Mouse (Mus musculus) embryonic facial prominence, embryonic 14.5 days (tissue): Measurements from ENCODE around the gene Npy1r. TPM values are rescaled to one million over a fixed set of nuclear protein-coding genes. Genes with fewer than 3 reads are reported as not detected.

Source experiments
- ATAC-seq: fragments of 200-750 bp; cut with Nextera tagmentation; 2 replicates; pipeline ENCODE4 v1.8.0; 2017; ENCODE audit warnings: low read depth, moderate number of reproducible peaks, moderate TSS enrichment
- DNase-seq: peaks from one replicate; pipeline ENCODE4 v3.0.0-alpha.2; 2015; ENCODE audit warnings: low spot score
- H3K27ac ChIP-seq: fragments of 300-500 bp; sonication (generic); replicated peaks from 2 replicates; pipeline ENCODE4 v1.5.1; 2014; ENCODE audit warnings: low read depth, mild to moderate bottlenecking, low read length, moderate library complexity
- H3K27me3 ChIP-seq: fragments of 300-500 bp; sonication (generic); replicated peaks from 2 replicates; pipeline ENCODE4 v1.6.1; 2014; ENCODE audit warnings: low read length; ENCODE audit not compliant: control insufficient read depth, insufficient read depth
- H3K36me3 ChIP-seq: fragments of 300-500 bp; sonication (generic); 2 replicates; pipeline ENCODE4 v1.6.1; 2014; ENCODE audit warnings: low read length, mixed read lengths; ENCODE audit not compliant: control insufficient read depth, insufficient read depth
- H3K4me1 ChIP-seq: fragments of 300-500 bp; sonication (generic); 2 replicates; pipeline ENCODE4 v1.6.1; 2014; ENCODE audit warnings: antibody characterized with exemption, low read length; ENCODE audit not compliant: control insufficient read depth, insufficient read depth
- H3K4me2 ChIP-seq: fragments of 300-500 bp; sonication (generic); 2 replicates; pipeline ENCODE4 v1.6.1; 2014; ENCODE audit warnings: low read depth, mild to moderate bottlenecking, low read length, moderate library complexity, mixed read lengths
- H3K4me3 ChIP-seq: fragments of 300-500 bp; sonication (generic); 2 replicates; pipeline ENCODE4 v1.5.1; 2014; ENCODE audit warnings: low read depth, mild to moderate bottlenecking, low read length
- H3K9ac ChIP-seq: fragments of 300-500 bp; sonication (generic); 2 replicates; pipeline ENCODE4 v1.6.1; 2014; ENCODE audit warnings: low read depth, mild to moderate bottlenecking, low read length, moderate library complexity, mixed read lengths
- H3K9me3 ChIP-seq: fragments of 300-500 bp; sonication (generic); 2 replicates; pipeline ENCODE4 v1.6.1; 2016; ENCODE audit warnings: low read length; ENCODE audit not compliant: control insufficient read depth
- WGBS: fragments of 180-500 bp; shearing (Covaris S2); extraction: QIAGEN DNeasy Blood & Tissue Kit; methylation state at CpG from one replicate; pipeline ENCODE4 v1.1.7; 2014; 5-methylcytosine and 5-hydroxymethylcytosine counted together
- polyA plus RNA-seq: library from polyadenylated mRNA; unstranded; fragments of >200 nt; fragmentation: Nextera tagmentation; extraction: Ambion mirVana; gene quantifications from 2 replicates; pipeline ENCODE4 v1.2.1, GENCODE M21; 2014

Npy1r gene
- polyA plus RNA-seq, result 2.6 and 2.8 TPM in 2 replicates

- Histone ChIP-seq H3K9ac (peak within 1 kb of the TSS; percentile 49; the same call in 1 of the 2 replicates), H3K4me3 (peak within 1 kb of the TSS; percentile 43), H3K27me3 (peaks cover 40% of the 10 kb centered on the region), H3K4me2 (peak within 1 kb of the TSS; percentile 71), H3K9me3 (no peaks in the 10 kb centered on the region), H3K4me1 (no peaks in the 10 kb centered on the region), H3K36me3 (no peaks in the 10 kb centered on the region), H3K27ac (no peak within 1 kb of the TSS)
- WGBS, result 2% methylated on average over 30 of the region's 30 CpGs
- ATAC-seq (peak; percentile 70; the same call in 1 of the 2 replicates), DNase-seq (peak; percentile 86)
Observed at GRCm38 (mm10) chr8:66696970-66697843, at the start of gene Npy1r. Gene Npy1r (plus strand): TSS chr8:66697192.

DNA sequence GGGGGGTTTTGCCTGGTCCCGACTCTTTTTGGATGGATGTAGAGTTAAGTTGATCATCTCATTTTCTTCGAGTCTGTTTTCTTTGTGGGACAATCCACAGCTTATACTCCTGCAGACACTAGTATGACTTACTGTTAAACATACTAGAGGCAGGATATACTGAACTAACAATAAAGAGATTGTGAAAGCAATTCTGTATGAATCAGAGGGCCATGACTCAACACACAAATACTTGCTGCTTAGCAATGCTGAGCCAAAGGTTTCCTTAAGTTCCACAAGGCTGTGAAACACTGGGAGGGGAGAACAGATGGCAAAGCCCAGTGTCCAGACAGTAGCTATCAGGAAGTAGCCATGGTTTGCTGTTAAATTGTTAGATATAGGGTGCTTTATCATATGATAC lies 15.7 kb upstream of the Npy1r start:
- no peaks in the 10 kb centered on the region for H3K9me3 ChIP-seq
- H3K4me2 ChIP-seq, result no peak overlapping the region
- no peak for ATAC-seq
- H3K9ac ChIP-seq, result no peak overlapping the region
- DNase-seq, result no peak
- 83% methylated on average over 2 of the region's 2 CpGs for WGBS
- no peaks in the 10 kb centered on the region for H3K4me1 ChIP-seq
- H3K27me3 ChIP-seq, result peaks cover 8% of the 10 kb centered on the region; the same call in 1 of the 2 replicates
- H3K36me3 ChIP-seq, result no peaks in the 10 kb centered on the region
- no peak overlapping the region for H3K27ac ChIP-seq
- no peak overlapping the region for H3K4me3 ChIP-seq

GRCm38 (mm10) chr8:66687511-66688329 lies 9.3 kb upstream of the Npy1r start, which contains the start of gene Npy5r:
Gene Npy5r (minus strand): TSS chr8:66688128.
- H3K36me3 ChIP-seq, result no peaks in the 10 kb centered on the region
- H3K4me3 ChIP-seq, result peak within 1 kb of the TSS; percentile 43
- ATAC-seq, result peak; percentile 44; the same call in 1 of the 2 replicates
- 2% methylated on average over 41 of the region's 43 CpGs for WGBS
- H3K27me3 ChIP-seq, result peaks cover 45% of the 10 kb centered on the region
- H3K9ac ChIP-seq, result peak within 1 kb of the TSS; percentile 54
- H3K27ac ChIP-seq, result no peak within 1 kb of the TSS
- DNase-seq, result peak; percentile 4
- H3K4me2 ChIP-seq, result peak within 1 kb of the TSS; percentile 73
- no peaks in the 10 kb centered on the region for H3K4me1 ChIP-seq
- no peaks in the 10 kb centered on the region for H3K9me3 ChIP-seq

- 41% methylated on average over 6 of the region's 6 CpGs for WGBS
- DNase-seq, result no peak
- Histone ChIP-seq H3K9ac (no peak overlapping the region), H3K4me2 (peak overlapping the region; percentile 73), H3K4me3 (peak overlapping the region; percentile 43), H3K27ac (no peak overlapping the region), H3K36me3 (no peaks in the 10 kb centered on the region), H3K9me3 (no peaks in the 10 kb centered on the region), H3K27me3 (peaks cover 45% of the 10 kb centered on the region), H3K4me1 (no peaks in the 10 kb centered on the region)
- ATAC-seq, result no peak
Observed at GRCm38 (mm10) chr8:66688395-66688794, 8.6 kb upstream of the Npy1r start.

DNA sequence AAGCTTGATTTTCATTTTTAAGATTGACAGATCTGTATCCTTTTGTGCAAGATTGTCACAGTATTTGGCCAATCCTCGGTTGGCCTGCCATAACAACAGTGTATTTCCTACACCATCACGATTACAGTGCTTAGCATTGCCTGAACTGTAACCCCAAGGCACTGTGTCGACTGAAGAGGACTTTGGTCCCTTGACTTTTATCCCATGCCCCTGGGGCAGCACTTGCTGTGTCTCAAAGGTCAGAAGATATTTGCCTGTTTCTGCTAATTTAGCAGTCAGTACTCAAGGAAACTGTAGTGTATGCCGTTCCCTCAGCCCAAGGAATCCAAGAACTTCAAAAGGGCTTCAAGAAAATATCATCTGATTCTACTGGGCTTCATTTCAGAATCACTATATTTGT lies 8.2 kb upstream of the Npy1r start:
- H3K27me3 ChIP-seq, result peaks cover 45% of the 10 kb centered on the region
- no peak for DNase-seq
- H3K9me3 ChIP-seq, result no peaks in the 10 kb centered on the region
- H3K4me1 ChIP-seq, result no peaks in the 10 kb centered on the region
- no peak overlapping the region for H3K27ac ChIP-seq
- H3K36me3 ChIP-seq, result no peaks in the 10 kb centered on the region
- no peak overlapping the region for H3K4me3 ChIP-seq
- no peak for ATAC-seq
- no peak overlapping the region for H3K4me2 ChIP-seq
- no peak overlapping the region for H3K9ac ChIP-seq
- 38% methylated on average over 4 of the region's 4 CpGs for WGBS

GRCm38 (mm10) chr8:66690402-66690801 lies 6.6 kb upstream of the Npy1r start:
- Histone ChIP-seq H3K4me2 (no peak overlapping the region), H3K9ac (no peak overlapping the region), H3K27ac (no peak overlapping the region), H3K9me3 (no peaks in the 10 kb centered on the region), H3K27me3 (peaks cover 45% of the 10 kb centered on the region), H3K36me3 (no peaks in the 10 kb centered on the region), H3K4me1 (no peaks in the 10 kb centered on the region), H3K4me3 (no peak overlapping the region)
- ATAC-seq (no peak), DNase-seq (no peak)
- WGBS, result 73% methylated on average over 5 of the region's 5 CpGs

GRCm38 (mm10) chr8:66698011-66698410 lies 1.0 kb downstream of the Npy1r start:
- Histone ChIP-seq H3K9me3 (no peaks in the 10 kb centered on the region), H3K4me1 (no peaks in the 10 kb centered on the region), H3K36me3 (no peaks in the 10 kb centered on the region), H3K27me3 (peaks cover 40% of the 10 kb centered on the region), H3K4me3 (peak overlapping the region; percentile 43), H3K27ac (no peak overlapping the region), H3K4me2 (peak overlapping the region; percentile 71), H3K9ac (no peak overlapping the region)
- ATAC-seq (no peak), DNase-seq (no peak)
- 11% methylated on average over 7 of the region's 7 CpGs for WGBS

DNA sequence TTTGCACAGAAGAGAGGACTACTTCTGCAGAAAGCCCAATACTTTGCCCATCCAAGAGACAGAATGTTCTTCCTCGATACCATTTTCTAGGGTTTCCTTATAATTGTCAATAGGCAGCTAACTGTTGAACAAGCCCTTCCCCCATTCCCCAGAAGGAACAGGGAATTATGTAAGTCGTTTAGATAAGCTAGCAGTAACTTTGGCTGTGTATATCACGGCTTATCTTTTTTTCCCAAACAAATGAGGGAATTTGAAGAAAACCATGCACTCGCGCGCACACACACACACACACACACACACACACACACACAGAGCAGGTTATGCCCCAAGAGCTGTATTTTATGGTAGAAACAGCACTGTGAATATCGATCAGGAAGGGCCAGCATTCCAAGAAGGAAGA lies 1.8 kb downstream of the Npy1r start:
- H3K27me3 ChIP-seq, result peaks cover 40% of the 10 kb centered on the region
- H3K9me3 ChIP-seq, result no peaks in the 10 kb centered on the region
- no peak overlapping the region for H3K9ac ChIP-seq
- no peaks in the 10 kb centered on the region for H3K36me3 ChIP-seq
- H3K4me1 ChIP-seq, result no peaks in the 10 kb centered on the region
- 65% methylated on average over 7 of the region's 7 CpGs for WGBS
- H3K4me2 ChIP-seq, result peak overlapping the region; percentile 71; the same call in 1 of the 2 replicates
- H3K27ac ChIP-seq, result no peak overlapping the region
- DNase-seq (no peak), ATAC-seq (no peak)
- peak overlapping the region; percentile 43; the same call in 1 of the 2 replicates for H3K4me3 ChIP-seq
